Mouse (Mus musculus) forebrain, embryonic 14.5 days (tissue): Measurements from ENCODE around the gene Tgfb1. TPM values are rescaled to one million over a fixed set of nuclear protein-coding genes. Genes with fewer than 3 reads are reported as not detected.

Experiments
- ATAC-seq: fragments of 200-750 bp; cut with Nextera tagmentation; 2 replicates; pipeline ENCODE4 v1.8.0; 2017; ENCODE audit warnings: mild to moderate bottlenecking, moderate library complexity
- DNase-seq: peaks from one replicate; pipeline ENCODE4 v3.0.0-alpha.2; 2015; ENCODE audit warnings: low spot score
- H3K27ac ChIP-seq: fragments of 300-500 bp; sonication (generic); 2 replicates; pipeline ENCODE4 v1.5.1; 2014; ENCODE audit warnings: low read depth, mild to moderate bottlenecking, control low read depth, low read length, moderate library complexity
- H3K27me3 ChIP-seq: fragments of 300-500 bp; sonication (generic); replicated peaks from 2 replicates; pipeline ENCODE4 v1.6.1; 2014; ENCODE audit warnings: low read length, control low read depth, mixed read lengths; ENCODE audit not compliant: control insufficient read depth, insufficient read depth
- H3K36me3 ChIP-seq: fragments of 300-500 bp; sonication (generic); 2 replicates; pipeline ENCODE4 v1.6.1; 2014; ENCODE audit warnings: low read length, control low read depth; ENCODE audit not compliant: control insufficient read depth, insufficient read depth
- H3K4me1 ChIP-seq: fragments of 300-500 bp; sonication (generic); 2 replicates; pipeline ENCODE4 v1.6.1; 2014; ENCODE audit warnings: antibody characterized with exemption, low read length, control low read depth; ENCODE audit not compliant: control insufficient read depth, insufficient read depth
- H3K4me2 ChIP-seq: fragments of 300-500 bp; sonication (generic); 2 replicates; pipeline ENCODE4 v1.6.1; 2014; ENCODE audit warnings: mild to moderate bottlenecking, control low read depth, low read length
- H3K4me3 ChIP-seq: fragments of 300-500 bp; sonication (generic); 2 replicates; pipeline ENCODE4 v1.5.1; 2014; ENCODE audit warnings: low read depth, low read length, control low read depth
- H3K9ac ChIP-seq: fragments of 300-500 bp; sonication (generic); 2 replicates; pipeline ENCODE4 v1.6.1; 2014; ENCODE audit warnings: mild to moderate bottlenecking, low read length, control low read depth, moderate library complexity
- H3K9me3 ChIP-seq: fragments of 300-500 bp; sonication (generic); replicated peaks from 2 replicates; pipeline ENCODE4 v1.6.1; 2016; ENCODE audit warnings: low read length, control low read depth, mixed read lengths; ENCODE audit not compliant: control insufficient read depth
- WGBS: fragments of 180-500 bp; shearing (Covaris S2); extraction: QIAGEN DNeasy Blood & Tissue Kit; methylation state at CpG from one replicate; pipeline ENCODE4 v1.1.7; 2014; 5-methylcytosine and 5-hydroxymethylcytosine counted together
- polyA plus RNA-seq: library from polyadenylated mRNA; unstranded; fragments of >200 nt; fragmentation: Nextera tagmentation; extraction: Ambion mirVana; gene quantifications from 2 replicates; pipeline ENCODE4 v1.2.1, GENCODE M21; 2014

Tgfb1 gene
- polyA plus RNA-seq, 1 experiment from 2014 or later, result 0.61 TPM

DNA sequence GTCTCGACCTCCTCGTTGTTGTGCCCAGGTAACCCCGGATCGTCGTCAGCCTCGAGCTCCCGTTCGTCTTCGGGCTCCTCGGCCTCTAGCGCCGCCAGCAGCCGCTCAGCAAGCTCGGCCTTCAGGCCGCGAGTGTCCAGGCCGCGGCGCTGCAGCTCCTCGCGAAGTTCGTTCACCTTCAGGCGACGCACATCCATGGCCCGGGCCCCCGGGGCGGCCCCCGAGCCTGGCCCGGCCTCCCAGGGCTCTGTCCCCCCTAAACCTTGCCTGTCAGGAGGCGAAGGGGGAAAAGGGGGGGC, 67.6 kb downstream of the Tgfb1 start:
- H3K9me3 ChIP-seq, result no peaks in the 10 kb centered on the region
- DNase-seq (no peak), ATAC-seq (no peak)
- peak overlapping the region; percentile 99 for H3K9ac ChIP-seq
- H3K4me3 ChIP-seq, result peak overlapping the region; percentile 97
- peak overlapping the region; percentile 70 for H3K4me2 ChIP-seq
- peak overlapping the region; percentile 97 for H3K27ac ChIP-seq
- WGBS, result under 1% methylated on average over 29 of the region's 30 CpGs
- H3K27me3 ChIP-seq, result no peaks in the 10 kb centered on the region
- peaks cover 21% of the 10 kb centered on the region for H3K36me3 ChIP-seq
- H3K4me1 ChIP-seq, result peaks cover 12% of the 10 kb centered on the region

Other genes with a start within 250 kb of the Tgfb1 start
- gene Ceacam1, start 209.4 kb upstream of the Tgfb1 start, polyA plus RNA-seq, result 0.95 and 0.99 TPM in 2 replicates
- gene Ceacam2, start 147.1 kb upstream of the Tgfb1 start, polyA plus RNA-seq, result not detected in 2 replicates
- not detected in 2 replicates for gene Erich4, start 71.1 kb upstream of the Tgfb1 start, polyA plus RNA-seq
- 29.9 and 36.0 TPM in 2 replicates for gene Dmac2, start 67.6 kb upstream of the Tgfb1 start, polyA plus RNA-seq
- gene B3gnt8, start 60.3 kb upstream of the Tgfb1 start, polyA plus RNA-seq, result 0.43 and 0.58 TPM in 2 replicates
- gene Bckdha, start 28.0 kb upstream of the Tgfb1 start, polyA plus RNA-seq, result 65.1 and 69.7 TPM in 2 replicates
- 49.4 and 53.9 TPM in 2 replicates for gene Exosc5, start 27.8 kb upstream of the Tgfb1 start, polyA plus RNA-seq
- gene Tmem91, start 11.8 kb upstream of the Tgfb1 start, polyA plus RNA-seq, result 11.1 and 16.4 TPM in 2 replicates
- gene B9d2, start 6.2 kb upstream of the Tgfb1 start, polyA plus RNA-seq, result 44.3 and 57.6 TPM in 2 replicates
- 39.6 and 40.7 TPM in 2 replicates for gene Ccdc97, start 32.1 kb downstream of the Tgfb1 start, polyA plus RNA-seq
- gene Hnrnpul1, start 67.8 kb downstream of the Tgfb1 start, polyA plus RNA-seq, result 53.6 and 61.2 TPM in 2 replicates
- gene Axl, start 101.7 kb downstream of the Tgfb1 start, polyA plus RNA-seq, result 15.8 and 16.7 TPM in 2 replicates
- 0.95 and 1.1 TPM in 2 replicates for gene Cyp2s1, start 129.9 kb downstream of the Tgfb1 start, polyA plus RNA-seq
- not detected in 2 replicates for gene Cyp2b10, start 210.6 kb downstream of the Tgfb1 start, polyA plus RNA-seq